Mouse (Mus musculus): ENCODE data around the gene Gm47791.

DNA sequence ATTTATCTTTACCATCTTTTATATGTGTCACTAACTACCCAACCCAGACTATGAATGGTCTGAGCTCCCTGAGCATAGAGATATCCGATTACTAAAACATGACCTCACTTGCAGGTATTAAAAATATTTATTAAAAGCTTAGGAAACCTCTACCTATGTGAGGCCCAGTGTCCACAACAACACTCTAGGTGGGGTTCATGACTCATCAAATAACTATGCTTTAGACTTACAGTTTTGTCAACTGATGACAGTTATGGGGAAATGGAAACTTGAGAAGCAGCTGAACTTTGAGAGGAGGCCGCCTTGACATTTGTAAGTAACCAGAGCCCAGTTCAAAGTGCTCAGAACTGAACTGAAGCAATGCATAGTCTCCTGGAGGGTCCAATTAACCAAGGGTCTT lies 24.2 kb upstream of the Gm47791 start:
- TF ChIP-seq CTCF (IDR thresholded peaks at IDR 0.05; ENCODE audit: low read depth, low read length) (no peak), EP300 (IDR thresholded peaks at IDR 0.05; ENCODE audit: insufficient read depth, low read depth, low read length) (no peak), POLR2A (IDR thresholded peaks at IDR 0.05; ENCODE audit: insufficient read depth, low read length) (no peak)
